19 mouse cellular contexts compared by ENCODE assay signal in genomic region chr1:192454501-192454900, GRCm38 (mm10).
A peak's percentile ranks its signal among the peaks of the same experiment; 100 is the strongest.
DNase-seq lines count a peak whose midpoint lies in the region; ATAC-seq and TF ChIP-seq lines count a peak whose summit lies in the region.
"Had no signal": no experiment of that assay in that cellular context is flagged by ENCODE, and none has a peak within 500 bp of the region (broad histone marks: within the 10 kb centered on the region; RNA-seq: fewer than 3 reads in every experiment).

No protein-coding gene starts in this region.

- no peaks in the 10 kb centered on the region for H3K9me3 ChIP-seq in kidney, embryonic 14.5 days (ENCODE audit: control insufficient read depth, low read length)
- no peaks in the 10 kb centered on the region for H3K9me3 ChIP-seq in ES-E14 (ENCODE audit: control insufficient read depth, insufficient read depth, low read depth, low read length)
- H3K9me3 ChIP-seq in embryonic facial prominence, embryonic 10.5 days: no peaks in the 10 kb centered on the region
- H3K9me3 ChIP-seq: embryonic facial prominence, embryonic 13.5 days; forebrain, embryonic 12.5 days; heart, embryonic 13.5 days; hindbrain, embryonic 15.5 days had no signal

- no peak overlapping the region for H3K9ac ChIP-seq in kidney, embryonic 14.5 days (ENCODE audit: low read depth, low read length)
- no peak overlapping the region for H3K9ac ChIP-seq in ES-E14 (ENCODE audit: insufficient read depth, low read depth, low read length, poor library complexity, severe bottlenecking)
- H3K9ac ChIP-seq: embryonic facial prominence, embryonic 13.5 days; forebrain, embryonic 12.5 days; heart, embryonic 13.5 days; hindbrain, embryonic 15.5 days had no signal

- H3K4me2 ChIP-seq in kidney, embryonic 14.5 days (replicated peaks; ENCODE audit: low read depth, low read length): no peak overlapping the region
- H3K4me2 ChIP-seq: embryonic facial prominence, embryonic 13.5 days; forebrain, embryonic 12.5 days; heart, embryonic 13.5 days; hindbrain, embryonic 15.5 days had no signal

- no peak overlapping the region for H3K4me3 ChIP-seq in kidney, embryonic 14.5 days (ENCODE audit: low read length)
- no peak overlapping the region for H3K4me3 ChIP-seq in ES-E14 (ENCODE audit: insufficient read depth in 1 of 2, low read depth in 1 of 2, low read length in 2 of 2, poor library complexity in 1 of 2, severe bottlenecking in 1 of 2)
- no peak overlapping the region for H3K4me3 ChIP-seq in embryonic facial prominence, embryonic 10.5 days
- H3K4me3 ChIP-seq: embryonic facial prominence, embryonic 13.5 days; forebrain, embryonic 12.5 days; gastrocnemius, adult 2 months; heart, embryonic 13.5 days; hindbrain, embryonic 15.5 days had no signal

- intact Hi-C loops in heart, postnatal 14 days (cut with DNase I): no loop called here

- in situ Hi-C loops in ES-E14 (cut with MboI; ENCODE audit: low sequenced_read_pairs in 2 of 2, unreplicated experiment in 2 of 2): no loop called here

- no peaks in the 10 kb centered on the region for H3K27me3 ChIP-seq in kidney, embryonic 14.5 days (ENCODE audit: control insufficient read depth, insufficient read depth, low read length)
- no peaks in the 10 kb centered on the region for H3K27me3 ChIP-seq in embryonic facial prominence, embryonic 10.5 days (replicated peaks; ENCODE audit: low read depth, poor library complexity, severe bottlenecking)
- H3K27me3 ChIP-seq: embryonic facial prominence, embryonic 13.5 days; hindbrain, embryonic 15.5 days had no signal

- 0 out of 2 replicates have a peak, but pooled peaks have one; percentile 32 for ATAC-seq in kidney, embryonic 14.5 days (ENCODE audit: low FRiP score, low TSS enrichment)
- ATAC-seq in inflammation-experienced regulatory T-cells, adult 6 months: no peak
- ATAC-seq: forebrain, embryonic 16.5 days had no signal

- WGBS in kidney, embryonic 14.5 days: 19% methylated on average over 1 of the region's 1 CpGs
- 30% methylated on average over 1 of the region's 1 CpGs for WGBS in embryonic facial prominence, embryonic 10.5 days

- no peak overlapping the region for H3K27ac ChIP-seq in kidney, embryonic 14.5 days (ENCODE audit: low read depth, low read length)
- peak overlapping the region; percentile 49 for H3K27ac ChIP-seq in ES-E14 (ENCODE audit: insufficient read depth, low read depth, low read length, poor library complexity, severe bottlenecking)
- H3K27ac ChIP-seq in embryonic facial prominence, embryonic 10.5 days (replicated peaks): peak overlapping the region; percentile 19; the same call in 1 of the 2 replicates
- H3K27ac ChIP-seq: embryonic facial prominence, embryonic 13.5 days; forebrain, embryonic 12.5 days; gastrocnemius, adult 2 months; heart, embryonic 13.5 days; hindbrain, embryonic 15.5 days had no signal

- no peaks in the 10 kb centered on the region for H3K4me1 ChIP-seq in kidney, embryonic 14.5 days (ENCODE audit: control insufficient read depth, insufficient read depth, low read length)
- peaks cover 7 to 12% of the 10 kb centered on the region in 2 experiments; a peak in 3 of 4 replicates for H3K4me1 ChIP-seq in ES-E14 (ENCODE audit: control insufficient read depth in 2 of 2, insufficient read depth in 2 of 2, low read length in 2 of 2, poor library complexity in 1 of 2)
- H3K4me1 ChIP-seq in embryonic facial prominence, embryonic 10.5 days: peaks cover 23% of the 10 kb centered on the region

- H3K36me3 ChIP-seq in kidney, embryonic 14.5 days (ENCODE audit: control insufficient read depth, insufficient read depth, low read length): no peaks in the 10 kb centered on the region
- H3K36me3 ChIP-seq in ES-E14 (ENCODE audit: control insufficient read depth, insufficient read depth, low read length, poor library complexity, severe bottlenecking): no peaks in the 10 kb centered on the region
- no peaks in the 10 kb centered on the region for H3K36me3 ChIP-seq in embryonic facial prominence, embryonic 10.5 days (replicated peaks)
- H3K36me3 ChIP-seq: embryonic facial prominence, embryonic 13.5 days; forebrain, embryonic 12.5 days; heart, embryonic 13.5 days; hindbrain, embryonic 15.5 days had no signal

- DNase-seq in kidney, adult 9 months: no peak
- DNase-seq in 3T3-L1 (ENCODE audit: low read depth, low spot score): peak; percentile 90
- DNase-seq in ES-E14 (ENCODE audit: low read depth, low spot score): no peak
- DNase-seq in embryonic facial prominence, embryonic 10.5 days (ENCODE audit: low spot score): peak; percentile 27
- no peak for DNase-seq in heart, postnatal 14 days
- no peak for DNase-seq in right cerebral cortex, postnatal 10 days (ENCODE audit: low spot score in 2 of 2)
- DNase-seq: adrenal gland, postnatal 25 days; cerebellum, adult 9-11 months; cerebellum, postnatal 36 days; gastrocnemius, adult 2 months; gastrocnemius, postnatal 25 days; kidney, adult 18-20 months had no signal

TF ChIP-seq in ES-E14, 5 proteins besides CTCF, POLR2A, EP300 and RAD21:
- TF ChIP-seq ZC3H11A (IDR thresholded peaks at IDR 0.05; ENCODE audit: borderline replicate concordance, low read depth, low read length) (no peak), ZNF384 (IDR thresholded peaks at IDR 0.05; ENCODE audit: low read depth, low read length) (no peak), CHD2 (IDR thresholded peaks at IDR 0.05; ENCODE audit: low read depth, low read length) (no peak), HCFC1 (IDR thresholded peaks at IDR 0.05; ENCODE audit: borderline replicate concordance, insufficient read depth, low read length) (no peak), MAFK (IDR thresholded peaks at IDR 0.05; ENCODE audit: insufficient read depth, low read depth, low read length) (no peak)
TF ChIP-seq in ES-E14: peak in this region for 0.

Comparison
In these comparisons a context has a peak if more than half of its experiments do, and no peak if none do; other contexts are left out.
1. DNase-seq: peak in 3T3-L1 (single experiment) and embryonic facial prominence, embryonic 10.5 days (single experiment); none in kidney, adult 9 months (single experiment), ES-E14 (single experiment), heart, postnatal 14 days (0 of 2) and right cerebral cortex, postnatal 10 days (0 of 2).